Mouse (Mus musculus): ENCODE results near the gene Rflnb.

DNA sequence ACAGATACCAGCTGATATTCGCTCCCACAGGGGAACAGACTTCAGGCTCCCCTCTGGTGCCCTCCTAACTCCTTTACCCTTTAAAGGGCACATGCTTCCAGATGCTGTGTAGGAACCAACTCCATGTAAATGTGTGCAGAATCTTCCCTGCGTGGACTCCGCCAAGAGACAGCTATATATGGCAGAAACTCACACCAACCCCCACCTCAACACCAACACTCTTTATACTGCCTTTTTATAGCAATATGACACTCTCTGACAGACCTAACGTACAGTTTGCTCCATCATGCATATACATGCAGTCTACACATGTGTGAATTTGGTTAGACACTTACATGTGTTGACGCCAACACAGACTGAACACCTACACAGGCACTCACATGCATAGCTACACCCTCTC is 26.9 kb downstream of the Rflnb start:
- TF ChIP-seq CHD2 (IDR thresholded peaks at IDR 0.05; ENCODE audit: low read depth, low read length) (no peak), ZNF384 (IDR thresholded peaks at IDR 0.05; ENCODE audit: low read depth, low read length) (no peak)
